Mouse (Mus musculus) hindbrain, embryonic 11.5 days (tissue): ENCODE measurements at regions not wholly inside any gene's neighbourhood (a gene's known extent, or its start where the extent isn't known, plus 50 kb on each side); places are given as distances from the start of the nearest gene placed in this dataset.

Source experiments
- ATAC-seq: fragments of 200-750 bp; cut with Nextera tagmentation; 2 replicates; pipeline ENCODE4 v1.8.0; 2017; ENCODE audit warnings: mild to moderate bottlenecking, moderate TSS enrichment, moderate library complexity; ENCODE audit not compliant: low FRiP score
- DNase-seq: peaks from one replicate; pipeline ENCODE4 v3.0.0-alpha.2; 2015; ENCODE audit warnings: low spot score
- H3K27ac ChIP-seq: fragments of 300-500 bp; sonication (generic); 2 replicates; pipeline ENCODE4 v1.5.1; 2014; ENCODE audit warnings: mild to moderate bottlenecking, low read depth, low read length
- H3K27me3 ChIP-seq: fragments of 300-500 bp; sonication (generic); 2 replicates; pipeline ENCODE4 v1.6.1; 2014; ENCODE audit warnings: mild to moderate bottlenecking, low read length, moderate library complexity, mixed read lengths; ENCODE audit not compliant: control insufficient read depth, insufficient read depth
- H3K36me3 ChIP-seq: fragments of 300-500 bp; sonication (generic); 2 replicates; pipeline ENCODE4 v1.6.1; 2014; ENCODE audit warnings: mild to moderate bottlenecking, low read length, moderate library complexity, mixed read lengths; ENCODE audit not compliant: control insufficient read depth, insufficient read depth
- H3K4me1 ChIP-seq: fragments of 300-500 bp; sonication (generic); replicated peaks from 2 replicates; pipeline ENCODE4 v1.6.1; 2014; ENCODE audit warnings: low read length, mixed read lengths; ENCODE audit not compliant: control insufficient read depth, insufficient read depth
- H3K4me2 ChIP-seq: fragments of 300-500 bp; sonication (generic); replicated peaks from 2 replicates; pipeline ENCODE4 v1.6.1; 2014; ENCODE audit warnings: mild to moderate bottlenecking, low read depth, low read length
- H3K4me3 ChIP-seq: fragments of 300-500 bp; sonication (generic); 2 replicates; pipeline ENCODE4 v1.5.1; 2014; ENCODE audit warnings: low read depth, low read length
- H3K9ac ChIP-seq: fragments of 300-500 bp; sonication (generic); 2 replicates; pipeline ENCODE4 v1.6.1; 2014; ENCODE audit warnings: low read depth, low read length
- H3K9me3 ChIP-seq: fragments of 300-500 bp; sonication (generic); 2 replicates; pipeline ENCODE4 v1.6.1; 2016; ENCODE audit warnings: low read length; ENCODE audit not compliant: control insufficient read depth
- WGBS: fragments of 180-500 bp; shearing (Covaris S2); extraction: QIAGEN DNeasy Blood & Tissue Kit; methylation state at CpG from one replicate; pipeline ENCODE4 v1.1.7; 2014; 5-methylcytosine and 5-hydroxymethylcytosine counted together

DNA sequence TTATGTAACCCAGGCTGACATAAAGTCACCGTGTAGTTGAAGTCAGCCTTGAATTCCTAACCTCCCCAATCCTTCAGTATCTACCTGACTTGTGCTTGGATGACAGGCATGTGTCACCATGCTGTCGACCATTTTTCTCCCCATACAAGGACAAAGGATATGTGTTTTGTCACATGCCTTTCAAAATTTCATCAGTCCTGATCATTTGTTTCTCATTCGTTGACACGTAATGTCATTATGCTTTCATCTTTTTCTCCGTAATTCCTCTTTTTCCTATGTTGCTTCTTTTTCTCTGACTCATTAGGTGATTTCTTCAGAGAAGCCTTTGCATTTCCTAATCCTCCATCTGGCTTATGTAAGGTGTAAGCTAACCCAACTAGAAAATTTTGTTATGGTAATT, 84.5 kb upstream of the Stxbp5 start:
- no peak for DNase-seq
- ATAC-seq, result no peak
- H3K4me2 ChIP-seq, result no peak overlapping the region
- 90% methylated on average over 5 of the region's 5 CpGs for WGBS
- no peak overlapping the region for H3K9ac ChIP-seq
- no peak overlapping the region for H3K4me3 ChIP-seq
- no peaks in the 10 kb centered on the region for H3K27me3 ChIP-seq
- H3K9me3 ChIP-seq, result no peaks in the 10 kb centered on the region
- H3K4me1 ChIP-seq, result no peaks in the 10 kb centered on the region
- H3K36me3 ChIP-seq, result no peaks in the 10 kb centered on the region
- H3K27ac ChIP-seq, result no peak overlapping the region

DNA sequence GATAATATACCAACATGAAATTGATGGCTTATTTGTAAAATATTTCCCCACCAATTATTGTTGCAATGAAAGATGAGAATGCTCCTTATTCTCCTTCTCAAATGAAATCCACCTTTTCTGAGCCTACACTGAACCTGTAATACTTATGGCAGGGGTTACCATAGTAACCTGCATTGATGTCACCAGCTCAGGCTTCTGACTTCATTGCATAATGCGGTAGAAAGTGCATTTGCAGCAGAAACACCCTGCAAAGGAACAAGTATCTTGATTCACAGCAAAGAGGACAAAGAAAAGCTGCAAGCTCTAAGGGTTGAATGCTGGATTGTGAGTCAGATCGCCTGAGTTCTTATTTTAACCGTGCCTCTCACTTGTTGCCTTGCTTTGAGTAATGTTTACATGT, 75.5 kb upstream of the Stxbp5 start:
- ATAC-seq (no peak), DNase-seq (no peak)
- no peak overlapping the region for H3K4me3 ChIP-seq
- H3K4me2 ChIP-seq, result no peak overlapping the region
- no peaks in the 10 kb centered on the region for H3K27me3 ChIP-seq
- H3K9me3 ChIP-seq, result no peaks in the 10 kb centered on the region
- H3K4me1 ChIP-seq, result no peaks in the 10 kb centered on the region
- H3K36me3 ChIP-seq, result no peaks in the 10 kb centered on the region
- no peak overlapping the region for H3K27ac ChIP-seq
- WGBS, result 36% methylated on average over 3 of the region's 3 CpGs
- H3K9ac ChIP-seq, result no peak overlapping the region
